ENCODE assay signal across 8 mouse cellular contexts in the genomic region with DNA sequence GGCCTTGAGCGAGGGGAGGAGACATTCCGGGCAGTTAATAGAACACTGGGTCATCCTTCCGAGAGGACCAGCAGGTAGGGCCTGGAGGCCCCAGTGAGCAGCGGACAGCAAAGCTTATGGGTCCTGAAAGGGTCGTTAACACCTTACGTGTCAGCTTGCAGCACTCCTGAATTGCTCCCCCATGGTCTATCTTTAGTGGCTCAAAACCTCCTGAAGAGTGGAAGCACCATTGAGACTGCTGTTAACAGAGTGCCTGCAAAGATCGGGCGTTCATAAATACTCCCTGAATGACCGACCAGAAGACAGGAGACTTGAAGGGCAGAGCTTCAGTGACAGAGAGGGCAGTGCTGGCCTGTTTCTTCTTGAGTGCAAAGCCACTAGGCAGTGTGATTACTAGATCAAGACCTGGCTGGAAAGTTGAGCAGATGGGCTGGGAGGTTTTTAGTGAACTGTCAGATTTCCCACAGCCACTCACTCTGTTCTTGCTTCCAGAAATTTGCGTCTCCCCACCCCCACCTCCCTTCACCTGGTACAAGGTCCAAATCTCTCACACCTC. TPM values are rescaled to one million over a fixed set of nuclear protein-coding genes. Genes with fewer than 3 reads are reported as not detected.
DNase-seq lines count a peak whose midpoint lies in the region; ATAC-seq and TF ChIP-seq lines count a peak whose summit lies in the region.

No protein-coding gene starts in this region.

- H3K4me3 ChIP-seq in lung, embryonic 14.5 days (ENCODE audit: low read depth, low read length): peak overlapping the region; percentile 48
- peak overlapping the region; percentile 50 for H3K4me3 ChIP-seq in embryonic facial prominence, embryonic 12.5 days
- peak overlapping the region; percentile 53 for H3K4me3 ChIP-seq in intestine, embryonic 15.5 days (replicated peaks)
- H3K4me3 ChIP-seq in midbrain, embryonic 16.5 days (ENCODE audit: low read depth, low read length): peak overlapping the region; percentile 51

- peak overlapping the region; percentile 62 for H3K9ac ChIP-seq in lung, embryonic 14.5 days
- peak overlapping the region; percentile 60 for H3K9ac ChIP-seq in embryonic facial prominence, embryonic 12.5 days
- H3K9ac ChIP-seq in intestine, embryonic 15.5 days: peak overlapping the region; percentile 62
- H3K9ac ChIP-seq in midbrain, embryonic 16.5 days (ENCODE audit: low read depth, low read length): peak overlapping the region; percentile 65

- peak overlapping the region; percentile 68 for H3K4me2 ChIP-seq in lung, embryonic 14.5 days
- peak overlapping the region; percentile 66 for H3K4me2 ChIP-seq in embryonic facial prominence, embryonic 12.5 days (replicated peaks)
- peak overlapping the region; percentile 81 for H3K4me2 ChIP-seq in intestine, embryonic 15.5 days (replicated peaks)
- peak overlapping the region; percentile 79 for H3K4me2 ChIP-seq in midbrain, embryonic 16.5 days (ENCODE audit: low read length)

- no peaks in the 10 kb centered on the region for H3K27me3 ChIP-seq in lung, embryonic 14.5 days (ENCODE audit: insufficient read depth, low read length)
- peaks cover 7% of the 10 kb centered on the region; the same call in 1 of the 2 replicates for H3K27me3 ChIP-seq in embryonic facial prominence, embryonic 12.5 days
- H3K27me3 ChIP-seq in intestine, embryonic 15.5 days (replicated peaks): no peaks in the 10 kb centered on the region
- no peaks in the 10 kb centered on the region for H3K27me3 ChIP-seq in midbrain, embryonic 16.5 days (ENCODE audit: control insufficient read depth, insufficient read depth, low read depth, low read length)

- no peak for TF ChIP-seq CTCF in lung, embryonic 14.5 days (IDR thresholded peaks at IDR 0.05; ENCODE audit: low read depth)

- peak overlapping the region; percentile 93 for H3K27ac ChIP-seq in lung, embryonic 14.5 days (ENCODE audit: low read depth)
- H3K27ac ChIP-seq in embryonic facial prominence, embryonic 12.5 days: 0 out of 2 replicates have a peak overlapping the region, but pooled peaks have one; percentile 88
- peak overlapping the region; percentile 96 for H3K27ac ChIP-seq in intestine, embryonic 15.5 days
- H3K27ac ChIP-seq in midbrain, embryonic 16.5 days (ENCODE audit: low read length): peak overlapping the region; percentile 91

- no peaks in the 10 kb centered on the region for H3K4me1 ChIP-seq in lung, embryonic 14.5 days (ENCODE audit: insufficient read depth)
- H3K4me1 ChIP-seq in embryonic facial prominence, embryonic 12.5 days: no peaks in the 10 kb centered on the region
- H3K4me1 ChIP-seq in intestine, embryonic 15.5 days (replicated peaks): no peaks in the 10 kb centered on the region
- no peaks in the 10 kb centered on the region for H3K4me1 ChIP-seq in midbrain, embryonic 16.5 days (ENCODE audit: control insufficient read depth, insufficient read depth, low read length)

- no peak for DNase-seq in lung, embryonic 14.5 days
- no peak for DNase-seq in lung, adult 18-20 months
- DNase-seq in spleen, postnatal 4 days (ENCODE audit: low spot score in 2 of 2): no peak

- 28% methylated on average over 10 of the region's 10 CpGs for WGBS in lung, embryonic 14.5 days
- WGBS in embryonic facial prominence, embryonic 12.5 days: 36% methylated on average over 10 of the region's 10 CpGs
- 35% methylated on average over 10 of the region's 10 CpGs for WGBS in intestine, embryonic 15.5 days
- WGBS in midbrain, embryonic 16.5 days: 26% methylated on average over 10 of the region's 10 CpGs

- no peak for ATAC-seq in lung, embryonic 14.5 days (ENCODE audit: insufficient read depth)
- ATAC-seq in embryonic facial prominence, embryonic 12.5 days (ENCODE audit: insufficient number of reproducible peaks, insufficient read depth, low FRiP score, low TSS enrichment): 0 out of 2 replicates have a peak, but pooled peaks have one; percentile 5
- no peak for ATAC-seq in intestine, embryonic 15.5 days
- ATAC-seq in midbrain, embryonic 16.5 days: peak; percentile 69
- no peak for ATAC-seq in CD4-positive, CD25-positive, alpha-beta regulatory T cell, adult 4 months
- ATAC-seq in activated CD4-positive, CD25-positive, alpha-beta regulatory T cell, adult 4 months: no peak

- H3K9me3 ChIP-seq in lung, embryonic 14.5 days (ENCODE audit: low read depth, low read length): no peaks in the 10 kb centered on the region
- no peaks in the 10 kb centered on the region for H3K9me3 ChIP-seq in embryonic facial prominence, embryonic 12.5 days
- no peaks in the 10 kb centered on the region for H3K9me3 ChIP-seq in intestine, embryonic 15.5 days
- H3K9me3 ChIP-seq in midbrain, embryonic 16.5 days (replicated peaks; ENCODE audit: control insufficient read depth, low read length, poor library complexity, severe bottlenecking): no peaks in the 10 kb centered on the region

- H3K36me3 ChIP-seq in lung, embryonic 14.5 days (ENCODE audit: insufficient read depth): peaks cover 5% of the 10 kb centered on the region; the same call in 1 of the 2 replicates
- H3K36me3 ChIP-seq in embryonic facial prominence, embryonic 12.5 days: 0 out of 2 replicates have a peak, but pooled peaks cover 3% of the 10 kb centered on the region
- no peaks in the 10 kb centered on the region for H3K36me3 ChIP-seq in intestine, embryonic 15.5 days
- no peaks in the 10 kb centered on the region for H3K36me3 ChIP-seq in midbrain, embryonic 16.5 days (ENCODE audit: control insufficient read depth, insufficient read depth, low read length)

RNA-seq across cellular contexts. Expression of a gene that starts 0.8 kb away (rescaled TPM):
- 43.2 and 49.3 TPM in 2 replicates for polyA plus RNA-seq in lung, embryonic 14.5 days (2014; fragmentation: Nextera tagmentation; extraction: Ambion mirVana)
- 29.7 and 34.5 TPM in 2 replicates for polyA plus RNA-seq in embryonic facial prominence, embryonic 12.5 days (2016; fragmentation: Nextera tagmentation; extraction: Ambion mirVana)
- polyA plus RNA-seq in intestine, embryonic 15.5 days (2015; fragmentation: Nextera tagmentation; extraction: Ambion mirVana): 33.8 and 37.6 TPM in 2 replicates
- 16.0 and 16.2 TPM in 2 replicates for polyA plus RNA-seq in midbrain, embryonic 16.5 days (2015; fragmentation: Nextera tagmentation; extraction: Ambion mirVana)
- 10 to 100 TPM; 39.3 to 40.3 TPM for polyA plus RNA-seq in CD4-positive, CD25-positive, alpha-beta regulatory T cell, adult 4 months (2017; shearing (Covaris generic))
- polyA plus RNA-seq in activated CD4-positive, CD25-positive, alpha-beta regulatory T cell, adult 4 months (2017; shearing (Covaris generic)): 10 to 100 TPM; 35.6 to 44.9 TPM

Comparison
In these comparisons a context has a peak if more than half of its experiments do, and no peak if none do; other contexts are left out.
1. ATAC-seq: peak in embryonic facial prominence, embryonic 12.5 days (single experiment) and midbrain, embryonic 16.5 days (single experiment); none in lung, embryonic 14.5 days (single experiment), intestine, embryonic 15.5 days (single experiment), CD4-positive, CD25-positive, alpha-beta regulatory T cell, adult 4 months (single experiment) and activated CD4-positive, CD25-positive, alpha-beta regulatory T cell, adult 4 months (single experiment).
2. Peak in every context shown above with its lines, with median percentiles within 50 percentile points of each other: H3K27ac ChIP-seq, H3K4me2 ChIP-seq, H3K4me3 ChIP-seq and H3K9ac ChIP-seq.